Comparison of ENCODE assay signal across 4 mouse cellular contexts in genomic region chr4:47055170-47055569, GRCm38 (mm10). TPM values are rescaled to one million over a fixed set of nuclear protein-coding genes. Genes with fewer than 3 reads are reported as not detected.
"Had no signal": no experiment of that assay in that cellular context is flagged by ENCODE, and none has a peak within 500 bp of the region (broad histone marks: within the 10 kb centered on the region; RNA-seq: fewer than 3 reads in every experiment).

No protein-coding gene starts in this region.

RNA-seq across cellular contexts. Expression of gene Anks6, which starts 2.1 kb away (rescaled TPM):
- total RNA-seq: granulocyte monocyte progenitor cell, adult 5-6 weeks had no signal
- polyA plus RNA-seq: erythroblast, embryonic 14.5 days had no signal

RNA-seq across cellular contexts. Expression of gene Galnt12, which starts 36.5 kb away (rescaled TPM):
- total RNA-seq: gastrocnemius, adult 18-20 months; gastrocnemius, postnatal 36 days had no signal
- polyA plus RNA-seq: erythroblast, embryonic 14.5 days had no signal
